Mouse (Mus musculus): ENCODE results near the gene Bckdha. TPM values are rescaled to one million over a fixed set of nuclear protein-coding genes. Genes with fewer than 3 reads are reported as not detected.

The Bckdha gene
- polyA plus RNA-seq, 2 experiments, result 17.3 to 20.1 TPM

GRCm38 (mm10) chr7:25591226-25591625, 67.6 kb downstream of the Bckdha start:
- Histone ChIP-seq H3K27me3 (ENCODE audit: control insufficient read depth, insufficient read depth, low read length) (no peaks in the 10 kb centered on the region), H3K4me3 (ENCODE audit: insufficient read depth in 1 of 2, low read depth in 2 of 2, low read length in 2 of 2) (no peak overlapping the region), H3K27ac (no peak overlapping the region), H3K4me1 (replicated peaks; ENCODE audit: control insufficient read depth in 2 of 2, insufficient read depth in 2 of 2, low read length in 1 of 2) (no peaks in the 10 kb centered on the region; a peak in 1 of 4 replicates), H3K4me2 (ENCODE audit: low read depth) (no peak overlapping the region), H3K9ac (replicated peaks) (no peak overlapping the region), H3K36me3 (replicated peaks; ENCODE audit: control insufficient read depth, insufficient read depth, low read depth) (no peaks in the 10 kb centered on the region), H3K9me3 (ENCODE audit: control insufficient read depth, low read length) (no peaks in the 10 kb centered on the region)
- WGBS (ENCODE audit: insufficient replicate concordance), result 70% methylated on average over 2 of the region's 2 CpGs
- ATAC-seq (ENCODE audit: insufficient read depth) (no peak), DNase-seq (ENCODE audit: low read depth in 3 of 3, low spot score in 3 of 3) (no peak)
- TF ChIP-seq CTCF (IDR thresholded peaks at IDR 0.05; ENCODE audit: low read depth), result no peak
- TF ChIP-seq EP300 (IDR thresholded peaks at IDR 0.05; ENCODE audit: low read depth), result no peak

- H3K36me3 ChIP-seq (replicated peaks; ENCODE audit: control insufficient read depth, insufficient read depth, low read depth), result no peaks in the 10 kb centered on the region
- no peaks in the 10 kb centered on the region for H3K4me1 ChIP-seq (replicated peaks; ENCODE audit: control insufficient read depth in 2 of 2, insufficient read depth in 2 of 2, low read length in 1 of 2)
- TF ChIP-seq EP300 (IDR thresholded peaks at IDR 0.05; ENCODE audit: low read depth) (no peak), CTCF (IDR thresholded peaks at IDR 0.05; ENCODE audit: low read depth) (no peak)
- DNase-seq (ENCODE audit: low read depth in 3 of 3, low spot score in 3 of 3), result no peak
- H3K27ac ChIP-seq, result no peak overlapping the region
- 51% methylated on average over 9 of the region's 9 CpGs for WGBS (ENCODE audit: insufficient replicate concordance)
- H3K4me3 ChIP-seq (ENCODE audit: insufficient read depth in 1 of 2, low read depth in 2 of 2, low read length in 2 of 2), result no peak overlapping the region
- no peak overlapping the region for H3K4me2 ChIP-seq (ENCODE audit: low read depth)
- H3K27me3 ChIP-seq (ENCODE audit: control insufficient read depth, insufficient read depth, low read length), result no peaks in the 10 kb centered on the region
- H3K9me3 ChIP-seq (ENCODE audit: control insufficient read depth, low read length), result no peaks in the 10 kb centered on the region
- ATAC-seq (ENCODE audit: insufficient read depth), result no peak
- H3K9ac ChIP-seq (replicated peaks), result no peak overlapping the region
Measured at GRCm38 (mm10) chr7:25585351-25586204, 73.2 kb downstream of the Bckdha start.

GRCm38 (mm10) chr7:25584651-25585050, 74.1 kb downstream of the Bckdha start:
- Histone ChIP-seq H3K36me3 (replicated peaks; ENCODE audit: control insufficient read depth, insufficient read depth, low read depth) (no peaks in the 10 kb centered on the region), H3K27me3 (ENCODE audit: control insufficient read depth, insufficient read depth, low read length) (no peaks in the 10 kb centered on the region), H3K4me2 (ENCODE audit: low read depth) (no peak overlapping the region), H3K4me1 (replicated peaks; ENCODE audit: control insufficient read depth in 2 of 2, insufficient read depth in 2 of 2, low read length in 1 of 2) (no peaks in the 10 kb centered on the region), H3K9me3 (ENCODE audit: control insufficient read depth, low read length) (no peaks in the 10 kb centered on the region), H3K4me3 (ENCODE audit: insufficient read depth in 1 of 2, low read depth in 2 of 2, low read length in 2 of 2) (no peak overlapping the region), H3K9ac (replicated peaks) (no peak overlapping the region), H3K27ac (no peak overlapping the region)
- DNase-seq (ENCODE audit: low read depth in 3 of 3, low spot score in 3 of 3) (no peak), ATAC-seq (ENCODE audit: insufficient read depth) (no peak)
- TF ChIP-seq EP300 (IDR thresholded peaks at IDR 0.05; ENCODE audit: low read depth), result no peak
- no peak for TF ChIP-seq CTCF (IDR thresholded peaks at IDR 0.05; ENCODE audit: low read depth)
- 57% methylated on average over 5 of the region's 5 CpGs for WGBS (ENCODE audit: insufficient replicate concordance)

- no peak overlapping the region for H3K4me3 ChIP-seq (ENCODE audit: insufficient read depth in 1 of 2, low read depth in 2 of 2, low read length in 2 of 2)
- no peak overlapping the region for H3K27ac ChIP-seq
Measured at GRCm38 (mm10) chr7:25582301-25582810, 76.4 kb downstream of the Bckdha start.

More at GRCm38 (mm10) chr7:25582301-25582810, 76.4 kb downstream of the Bckdha start:
- H3K36me3 ChIP-seq (replicated peaks; ENCODE audit: control insufficient read depth, insufficient read depth, low read depth), result no peaks in the 10 kb centered on the region
- WGBS (ENCODE audit: insufficient replicate concordance), result 67% methylated on average over 15 of the region's 15 CpGs
- H3K9ac ChIP-seq (replicated peaks), result no peak overlapping the region
- no peaks in the 10 kb centered on the region for H3K27me3 ChIP-seq (ENCODE audit: control insufficient read depth, insufficient read depth, low read length)
- no peaks in the 10 kb centered on the region for H3K9me3 ChIP-seq (ENCODE audit: control insufficient read depth, low read length)
- H3K4me1 ChIP-seq (replicated peaks; ENCODE audit: control insufficient read depth in 2 of 2, insufficient read depth in 2 of 2, low read length in 1 of 2), result no peaks in the 10 kb centered on the region
- TF ChIP-seq CTCF (IDR thresholded peaks at IDR 0.05; ENCODE audit: low read depth), result no peak
- no peak for TF ChIP-seq EP300 (IDR thresholded peaks at IDR 0.05; ENCODE audit: low read depth)
- DNase-seq (ENCODE audit: low read depth in 3 of 3, low spot score in 3 of 3) (no peak), ATAC-seq (ENCODE audit: insufficient read depth) (no peak)
- H3K4me2 ChIP-seq (ENCODE audit: low read depth), result no peak overlapping the region

Other genes starting within 250 kb of the Bckdha start
- not detected in 2 replicates for gene Cxcl17, start 246.1 kb downstream of the Bckdha start, polyA plus RNA-seq (2012; rRNA removed)
- gene Cxcl17, start 246.1 kb downstream of the Bckdha start, polyA plus RNA-seq (2014; fragmentation: Nextera tagmentation; extraction: Ambion mirVana), result not detected in 2 replicates
- 2.8 and 3.0 TPM in 2 replicates for gene Ceacam1, start 181.4 kb downstream of the Bckdha start, polyA plus RNA-seq (2012; rRNA removed)
- gene Ceacam1, start 181.4 kb downstream of the Bckdha start, polyA plus RNA-seq (2014; fragmentation: Nextera tagmentation; extraction: Ambion mirVana), result 3.8 and 4.3 TPM in 2 replicates
- 0.02 and 0.03 TPM in 2 replicates for gene Ceacam2, start 119.1 kb downstream of the Bckdha start, polyA plus RNA-seq (2012; rRNA removed)
- gene Ceacam2, start 119.1 kb downstream of the Bckdha start, polyA plus RNA-seq (2014; fragmentation: Nextera tagmentation; extraction: Ambion mirVana), result 0.15 TPM in 1 of 2 replicates, not detected in the other
- gene Erich4, start 43.1 kb downstream of the Bckdha start, polyA plus RNA-seq (2012; rRNA removed), result 0.40 and 0.52 TPM in 2 replicates
- gene Erich4, start 43.1 kb downstream of the Bckdha start, polyA plus RNA-seq (2014; fragmentation: Nextera tagmentation; extraction: Ambion mirVana), result 0.47 and 0.51 TPM in 2 replicates
- gene Dmac2, start 39.6 kb downstream of the Bckdha start, polyA plus RNA-seq (2012; rRNA removed), result 8.1 and 9.6 TPM in 2 replicates
- 6.9 and 7.4 TPM in 2 replicates for gene Dmac2, start 39.6 kb downstream of the Bckdha start, polyA plus RNA-seq (2014; fragmentation: Nextera tagmentation; extraction: Ambion mirVana)
- gene B3gnt8, start 32.3 kb downstream of the Bckdha start, polyA plus RNA-seq (2012; rRNA removed), result 1.6 TPM in 2 replicates
- gene B3gnt8, start 32.3 kb downstream of the Bckdha start, polyA plus RNA-seq (2014; fragmentation: Nextera tagmentation; extraction: Ambion mirVana), result 0.72 and 0.81 TPM in 2 replicates
- gene Exosc5, start 183 bp upstream of the Bckdha start, polyA plus RNA-seq (2012; rRNA removed), result 33.7 and 35.2 TPM in 2 replicates
- 48.1 and 51.6 TPM in 2 replicates for gene Exosc5, start 183 bp upstream of the Bckdha start, polyA plus RNA-seq (2014; fragmentation: Nextera tagmentation; extraction: Ambion mirVana)
- 0.22 and 0.32 TPM in 2 replicates for gene Tmem91, start 16.2 kb upstream of the Bckdha start, polyA plus RNA-seq (2012; rRNA removed)
- gene Tmem91, start 16.2 kb upstream of the Bckdha start, polyA plus RNA-seq (2014; fragmentation: Nextera tagmentation; extraction: Ambion mirVana), result 0.39 and 0.51 TPM in 2 replicates
- 21.9 and 28.2 TPM in 2 replicates for gene B9d2, start 21.8 kb upstream of the Bckdha start, polyA plus RNA-seq (2012; rRNA removed)
- gene B9d2, start 21.8 kb upstream of the Bckdha start, polyA plus RNA-seq (2014; fragmentation: Nextera tagmentation; extraction: Ambion mirVana), result 18.8 and 20.4 TPM in 2 replicates
- gene Tgfb1, start 28.0 kb upstream of the Bckdha start, polyA plus RNA-seq (2012; rRNA removed), result 16.6 and 18.5 TPM in 2 replicates
- gene Tgfb1, start 28.0 kb upstream of the Bckdha start, polyA plus RNA-seq (2014; fragmentation: Nextera tagmentation; extraction: Ambion mirVana), result 3.9 and 4.3 TPM in 2 replicates
- 17.1 and 19.5 TPM in 2 replicates for gene Ccdc97, start 60.1 kb upstream of the Bckdha start, polyA plus RNA-seq (2012; rRNA removed)
- gene Ccdc97, start 60.1 kb upstream of the Bckdha start, polyA plus RNA-seq (2014; fragmentation: Nextera tagmentation; extraction: Ambion mirVana), result 11.3 and 13.2 TPM in 2 replicates
- gene Hnrnpul1, start 95.8 kb upstream of the Bckdha start, polyA plus RNA-seq (2012; rRNA removed), result 22.8 and 26.5 TPM in 2 replicates
- 36.5 and 39.1 TPM in 2 replicates for gene Hnrnpul1, start 95.8 kb upstream of the Bckdha start, polyA plus RNA-seq (2014; fragmentation: Nextera tagmentation; extraction: Ambion mirVana)
- 5.3 and 5.8 TPM in 2 replicates for gene Axl, start 129.7 kb upstream of the Bckdha start, polyA plus RNA-seq (2012; rRNA removed)
- 11.8 and 12.7 TPM in 2 replicates for gene Axl, start 129.7 kb upstream of the Bckdha start, polyA plus RNA-seq (2014; fragmentation: Nextera tagmentation; extraction: Ambion mirVana)
- gene Cyp2s1, start 157.9 kb upstream of the Bckdha start, polyA plus RNA-seq (2012; rRNA removed), result 0.22 and 0.49 TPM in 2 replicates
- 0.25 and 0.52 TPM in 2 replicates for gene Cyp2s1, start 157.9 kb upstream of the Bckdha start, polyA plus RNA-seq (2014; fragmentation: Nextera tagmentation; extraction: Ambion mirVana)
- gene Cyp2b10, start 238.6 kb upstream of the Bckdha start, polyA plus RNA-seq (2012; rRNA removed), result 0.05 and 0.07 TPM in 2 replicates
- gene Cyp2b10, start 238.6 kb upstream of the Bckdha start, polyA plus RNA-seq (2014; fragmentation: Nextera tagmentation; extraction: Ambion mirVana), result 0.10 TPM in 1 of 2 replicates, not detected in the other

Measured in liver, embryonic 14.5 days (tissue).